In genomic region chr8:11404614-11405013, GRCm38 (mm10) we compare ENCODE assay signal across 16 mouse cellular contexts.
DNase-seq lines count a peak whose midpoint lies in the region; ATAC-seq and TF ChIP-seq lines count a peak whose summit lies in the region.
"Had no signal": no experiment of that assay in that cellular context is flagged by ENCODE, and none has a peak within 500 bp of the region (broad histone marks: within the 10 kb centered on the region; RNA-seq: fewer than 3 reads in every experiment).

No protein-coding gene starts in this region.

- DNase-seq in heart, embryonic 10.5 days (ENCODE audit: low spot score) = no peak
- DNase-seq in heart, postnatal 25 days (ENCODE audit: low spot score) = no peak
- DNase-seq in limb, embryonic 10.5 days (ENCODE audit: low spot score) = no peak
- DNase-seq in neural tube, embryonic 10.5 days (ENCODE audit: extremely low spot score, low spot score) = no peak
- DNase-seq in stomach, postnatal 0 days (ENCODE audit: low spot score) = no peak
- no peak for DNase-seq in adrenal gland, adult 18-20 months (ENCODE audit: low spot score in 2 of 2)
- DNase-seq: adrenal gland, postnatal 10 days; cerebellum, postnatal 10 days; spleen, adult 18-20 months; thymus, postnatal 4 days had no signal

- TF ChIP-seq EP300 in stomach, postnatal 0 days (optimal IDR thresholded peaks at IDR 0.05) = no peak

- no peaks in the 10 kb centered on the region for H3K27me3 ChIP-seq in heart, embryonic 10.5 days (ENCODE audit: insufficient read depth, poor library complexity, severe bottlenecking)
- no peaks in the 10 kb centered on the region for H3K27me3 ChIP-seq in limb, embryonic 15.5 days
- H3K27me3 ChIP-seq in limb, embryonic 10.5 days (ENCODE audit: low read depth, poor library complexity, severe bottlenecking) = no peaks in the 10 kb centered on the region
- H3K27me3 ChIP-seq in neural tube, embryonic 13.5 days = no peaks in the 10 kb centered on the region
- H3K27me3 ChIP-seq in stomach, postnatal 0 days (ENCODE audit: control insufficient read depth, insufficient read depth, low read length) = no peaks in the 10 kb centered on the region
- H3K27me3 ChIP-seq: hindbrain, embryonic 13.5 days; intestine, embryonic 15.5 days; liver, embryonic 15.5 days had no signal

- ATAC-seq in limb, embryonic 15.5 days (ENCODE audit: insufficient number of reproducible peaks, low FRiP score, low TSS enrichment, low read depth) = no peak
- no peak for ATAC-seq in neural tube, embryonic 13.5 days (ENCODE audit: low read depth)
- ATAC-seq in stomach, postnatal 0 days (ENCODE audit: low FRiP score, low TSS enrichment) = no peak
- ATAC-seq: intestine, embryonic 15.5 days had no signal

- no peak overlapping the region for H3K4me2 ChIP-seq in limb, embryonic 15.5 days
- H3K4me2 ChIP-seq in neural tube, embryonic 13.5 days = no peak overlapping the region
- H3K4me2 ChIP-seq in stomach, postnatal 0 days (replicated peaks; ENCODE audit: low read depth) = no peak overlapping the region
- H3K4me2 ChIP-seq: hindbrain, embryonic 13.5 days; intestine, embryonic 15.5 days; liver, embryonic 15.5 days had no signal

- no peaks in the 10 kb centered on the region for H3K9me3 ChIP-seq in heart, embryonic 10.5 days
- no peaks in the 10 kb centered on the region for H3K9me3 ChIP-seq in limb, embryonic 15.5 days
- H3K9me3 ChIP-seq in limb, embryonic 10.5 days (replicated peaks) = no peaks in the 10 kb centered on the region
- H3K9me3 ChIP-seq in neural tube, embryonic 13.5 days = no peaks in the 10 kb centered on the region
- H3K9me3 ChIP-seq in stomach, postnatal 0 days (ENCODE audit: control insufficient read depth, low read length) = no peaks in the 10 kb centered on the region
- H3K9me3 ChIP-seq: G1E; hindbrain, embryonic 13.5 days; intestine, embryonic 15.5 days; liver, embryonic 15.5 days had no signal

- peaks cover 70% of the 10 kb centered on the region for H3K36me3 ChIP-seq in heart, embryonic 10.5 days
- H3K36me3 ChIP-seq in limb, embryonic 15.5 days = peaks cover 21% of the 10 kb centered on the region
- peaks cover 82% of the 10 kb centered on the region for H3K36me3 ChIP-seq in limb, embryonic 10.5 days
- no peaks in the 10 kb centered on the region for H3K36me3 ChIP-seq in neural tube, embryonic 13.5 days
- H3K36me3 ChIP-seq in stomach, postnatal 0 days (ENCODE audit: control insufficient read depth, insufficient read depth, low read length) = 0 out of 2 replicates have a peak, but pooled peaks cover 4% of the 10 kb centered on the region
- H3K36me3 ChIP-seq: G1E; hindbrain, embryonic 13.5 days; liver, embryonic 15.5 days had no signal

- H3K4me3 ChIP-seq in heart, embryonic 10.5 days = no peak overlapping the region
- H3K4me3 ChIP-seq in limb, embryonic 15.5 days = no peak overlapping the region
- H3K4me3 ChIP-seq in limb, embryonic 10.5 days = no peak overlapping the region
- no peak overlapping the region for H3K4me3 ChIP-seq in neural tube, embryonic 13.5 days
- H3K4me3 ChIP-seq in stomach, postnatal 0 days (ENCODE audit: low read depth, low read length) = no peak overlapping the region
- H3K4me3 ChIP-seq: hindbrain, embryonic 13.5 days; intestine, embryonic 15.5 days; liver, embryonic 15.5 days had no signal

- intact Hi-C loops in heart, postnatal 25 days (cut with DNase I) = no loop called here

- no peak for TF ChIP-seq CTCF in stomach, postnatal 0 days (IDR thresholded peaks at IDR 0.05; ENCODE audit: low read depth)

- WGBS in heart, embryonic 10.5 days = 68% methylated on average over 4 of the region's 4 CpGs
- 72% methylated on average over 4 of the region's 4 CpGs for WGBS in limb, embryonic 15.5 days
- WGBS in limb, embryonic 10.5 days = 74% methylated on average over 4 of the region's 4 CpGs
- 67% methylated on average over 4 of the region's 4 CpGs for WGBS in neural tube, embryonic 13.5 days
- 72% methylated on average over 4 of the region's 4 CpGs for WGBS in stomach, postnatal 0 days

- H3K27ac ChIP-seq in heart, embryonic 10.5 days = peak overlapping the region; percentile 42
- 0 out of 2 replicates have a peak overlapping the region, but pooled peaks have one; percentile 0 for H3K27ac ChIP-seq in limb, embryonic 15.5 days
- H3K27ac ChIP-seq in limb, embryonic 10.5 days = no peak overlapping the region
- 0 out of 2 replicates have a peak overlapping the region, but pooled peaks have one; percentile 55 for H3K27ac ChIP-seq in neural tube, embryonic 13.5 days (replicated peaks)
- 0 out of 2 replicates have a peak overlapping the region, but pooled peaks have one; percentile 25 for H3K27ac ChIP-seq in stomach, postnatal 0 days (replicated peaks)
- H3K27ac ChIP-seq: hindbrain, embryonic 13.5 days; liver, embryonic 15.5 days had no signal

- H3K9ac ChIP-seq in limb, embryonic 15.5 days = no peak overlapping the region
- H3K9ac ChIP-seq in neural tube, embryonic 13.5 days = no peak overlapping the region
- H3K9ac ChIP-seq in stomach, postnatal 0 days (ENCODE audit: low read length) = no peak overlapping the region
- H3K9ac ChIP-seq: hindbrain, embryonic 13.5 days; intestine, embryonic 15.5 days; liver, embryonic 15.5 days had no signal

- H3K4me1 ChIP-seq in heart, embryonic 10.5 days = peaks cover 50% of the 10 kb centered on the region
- H3K4me1 ChIP-seq in limb, embryonic 15.5 days = peaks cover 26% of the 10 kb centered on the region
- peaks cover 20% of the 10 kb centered on the region for H3K4me1 ChIP-seq in limb, embryonic 10.5 days
- peaks cover 16% of the 10 kb centered on the region for H3K4me1 ChIP-seq in neural tube, embryonic 13.5 days (replicated peaks)
- no peaks in the 10 kb centered on the region; the same call in 1 of the 2 replicates for H3K4me1 ChIP-seq in stomach, postnatal 0 days (replicated peaks; ENCODE audit: control insufficient read depth, insufficient read depth)
- H3K4me1 ChIP-seq: liver, embryonic 15.5 days had no signal
